Mouse (Mus musculus) spleen, adult 12 weeks (tissue): ENCODE results near the gene Cep128.

Source experiments
- DNase-seq: peaks from one replicate; pipeline ENCODE4 v3.0.0; 2022; ENCODE audit warnings: low spot score

The Cep128 gene

GRCm38 (mm10) chr12:90954740-90955473 is 429.3 kb downstream of the Cep128 start:
- no peak for DNase-seq
